Mouse (Mus musculus) limb, embryonic 15.5 days (tissue): ENCODE results near the gene 2300009A05Rik. TPM values are rescaled to one million over a fixed set of nuclear protein-coding genes. Genes with fewer than 3 reads are reported as not detected.

Experiments
- polyA plus RNA-seq: library from polyadenylated mRNA; unstranded; fragments of >200 nt; fragmentation: Nextera tagmentation; extraction: Ambion mirVana; gene quantifications from 2 replicates; pipeline ENCODE4 v1.2.1, GENCODE M21; 2015

Gene 2300009A05Rik
- polyA plus RNA-seq, 1 experiment from 2014 or later: 33.3 TPM

Other genes with a start within 250 kb of the 2300009A05Rik start
- 28.1 and 30.5 TPM in 2 replicates for gene Map2k5, start 21.3 kb downstream of the 2300009A05Rik start, polyA plus RNA-seq
- 0.06 and 0.13 TPM in 2 replicates for gene Iqch, start 203.2 kb upstream of the 2300009A05Rik start, polyA plus RNA-seq
- gene Aagab, start 203.4 kb upstream of the 2300009A05Rik start, polyA plus RNA-seq: 25.7 and 30.5 TPM in 2 replicates